Mouse (Mus musculus) large intestine, adult 2 months (tissue): ENCODE measurements around the gene Hydin. TPM values are rescaled to one million over a fixed set of nuclear protein-coding genes. Genes with fewer than 3 reads are reported as not detected.

Experiments used
- DNase-seq: peaks from one replicate; pipeline ENCODE4 v3.0.0-alpha.2; 2012; ENCODE audit warnings: low read depth, low spot score
- WGBS: fragments of 180-500 bp; shearing (Covaris S2); methylation state at CpG from one replicate; pipeline ENCODE4 v1.1.7; 2018; 5-methylcytosine and 5-hydroxymethylcytosine counted together
- polyA plus RNA-seq: library from polyadenylated mRNA; depleted of rRNA; stranded (reverse); fragments of >200 nt; gene quantifications from 2 replicates; pipeline ENCODE4 v1.2.3, GENCODE M21; 2012

Hydin gene
- polyA plus RNA-seq, 1 experiment = not detected

- DNase-seq = no peak
- WGBS = 73% methylated on average over 5 of the region's 5 CpGs
These were observed 152.9 kb downstream of the Hydin start for GRCm38 (mm10) chr8:110419711-110420110.

DNA sequence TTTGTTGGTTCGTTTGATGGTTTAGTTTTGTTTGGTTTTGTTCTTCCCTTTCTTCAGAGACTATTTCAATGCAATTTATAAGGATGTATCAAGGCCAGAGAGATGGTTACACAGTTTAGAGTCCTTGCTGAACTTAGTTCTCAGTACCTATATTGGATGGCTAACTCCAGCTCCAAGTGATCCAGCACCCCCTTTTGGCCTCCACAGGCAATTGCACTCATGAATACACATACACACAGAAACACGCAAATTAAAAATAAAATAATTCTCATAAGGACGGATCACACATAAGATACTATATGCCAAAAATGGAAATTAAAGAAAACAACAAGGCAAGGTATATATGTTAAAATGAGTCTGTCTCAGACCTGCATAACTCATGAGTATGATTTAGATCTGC lies 153.4 kb downstream of the Hydin start:
- no peak for DNase-seq
- 87% methylated on average over 3 of the region's 3 CpGs for WGBS

DNA sequence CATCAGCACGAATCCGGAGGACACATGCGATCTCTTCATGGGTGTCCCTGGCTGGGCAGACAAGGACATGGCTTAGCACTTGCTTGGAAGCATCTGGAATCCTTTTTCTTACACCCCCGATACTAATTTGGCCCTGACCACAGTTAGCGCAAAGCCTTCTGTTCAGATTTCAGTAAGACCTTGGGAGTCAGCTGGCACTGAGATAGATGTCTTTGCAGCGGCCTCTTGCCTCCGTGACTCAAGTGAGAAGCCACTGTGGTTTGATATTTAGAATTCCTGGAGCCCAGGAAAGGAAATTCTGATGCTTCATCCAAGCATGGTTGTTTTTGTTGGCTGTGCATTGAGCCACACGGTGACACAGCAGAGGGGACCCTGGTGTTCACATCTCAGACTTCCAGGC lies 157.4 kb downstream of the Hydin start:
- 87% methylated on average over 8 of the region's 8 CpGs for WGBS
- no peak for DNase-seq

DNA sequence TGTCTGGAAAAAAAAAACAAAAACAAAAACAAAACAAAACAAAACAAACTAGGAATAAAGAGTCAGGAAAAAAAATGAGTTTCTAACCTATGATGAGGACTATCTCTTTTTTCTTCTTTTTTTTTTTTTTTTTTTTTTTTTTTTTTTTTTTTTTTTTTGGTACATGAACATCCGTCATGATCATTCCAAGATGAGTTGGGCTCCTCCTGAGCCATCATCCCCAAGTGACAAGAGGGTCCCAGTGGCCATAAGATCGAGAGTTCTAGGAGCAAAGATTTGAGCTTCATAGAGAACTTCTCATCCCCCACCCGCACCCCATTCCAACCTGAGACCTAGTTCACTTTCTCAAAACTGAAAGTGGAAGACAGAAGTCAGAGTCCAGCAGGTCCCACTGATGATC lies 164.6 kb downstream of the Hydin start:
- 86% methylated on average over 3 of the region's 3 CpGs for WGBS

GRCm38 (mm10) chr8:110440528-110440927 lies 173.8 kb downstream of the Hydin start:
- WGBS = 65% methylated on average over 4 of the region's 4 CpGs
- no peak for DNase-seq

More for the DNA sequence above, 164.6 kb downstream of the Hydin start:
- DNase-seq = no peak

GRCm38 (mm10) chr8:110444276-110444675 lies 177.5 kb downstream of the Hydin start:
- WGBS = 62% methylated on average over 2 of the region's 2 CpGs
- no peak for DNase-seq

DNA sequence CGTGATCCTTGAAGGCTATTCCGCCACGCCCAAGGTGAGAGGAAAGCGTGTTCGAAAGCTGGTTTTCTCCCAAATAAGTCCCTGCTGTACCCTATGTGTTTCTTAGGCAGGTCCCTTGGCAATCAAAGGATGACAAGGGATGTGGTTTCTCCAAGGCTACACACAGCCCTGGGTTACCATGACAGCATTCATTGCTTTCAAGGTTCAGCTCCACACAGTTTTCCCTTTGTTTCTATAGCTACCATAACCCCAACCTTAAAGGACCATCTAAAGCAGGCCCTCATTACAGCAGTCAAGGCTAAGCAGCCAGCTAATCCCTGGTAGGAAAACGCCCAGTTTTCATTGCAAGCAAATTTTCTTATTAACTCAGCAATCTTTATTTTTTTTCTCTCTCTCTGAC lies 183.7 kb downstream of the Hydin start:
- no peak for DNase-seq
- WGBS = 87% methylated on average over 6 of the region's 6 CpGs

GRCm38 (mm10) chr8:110454466-110454865 lies 187.7 kb downstream of the Hydin start:
- DNase-seq = no peak
- 77% methylated on average over 4 of the region's 4 CpGs for WGBS

DNA sequence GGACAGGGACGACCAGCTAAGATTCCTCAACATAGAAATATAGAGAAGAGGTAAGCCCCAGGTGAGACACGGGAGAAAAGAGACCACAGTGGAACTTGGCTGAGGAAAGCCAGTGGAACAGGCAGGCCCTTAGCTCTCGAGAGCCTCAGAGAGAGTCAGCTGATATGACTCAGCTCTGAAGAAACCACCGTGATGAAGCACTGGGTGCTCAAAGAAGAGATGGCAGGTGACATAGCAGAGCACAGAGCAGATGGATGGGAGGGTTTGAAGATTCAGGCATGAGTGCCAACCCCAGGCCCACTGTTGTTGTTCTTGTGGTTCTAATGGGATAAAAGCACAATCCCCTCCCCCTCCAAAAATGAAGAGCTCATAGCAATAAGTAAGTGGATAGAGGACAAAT lies 190.6 kb downstream of the Hydin start:
- 68% methylated on average over 4 of the region's 4 CpGs for WGBS
- DNase-seq = no peak

- 80% methylated on average over 10 of the region's 10 CpGs for WGBS
These were observed 195.9 kb downstream of the Hydin start for GRCm38 (mm10) chr8:110462627-110463208.

DNA sequence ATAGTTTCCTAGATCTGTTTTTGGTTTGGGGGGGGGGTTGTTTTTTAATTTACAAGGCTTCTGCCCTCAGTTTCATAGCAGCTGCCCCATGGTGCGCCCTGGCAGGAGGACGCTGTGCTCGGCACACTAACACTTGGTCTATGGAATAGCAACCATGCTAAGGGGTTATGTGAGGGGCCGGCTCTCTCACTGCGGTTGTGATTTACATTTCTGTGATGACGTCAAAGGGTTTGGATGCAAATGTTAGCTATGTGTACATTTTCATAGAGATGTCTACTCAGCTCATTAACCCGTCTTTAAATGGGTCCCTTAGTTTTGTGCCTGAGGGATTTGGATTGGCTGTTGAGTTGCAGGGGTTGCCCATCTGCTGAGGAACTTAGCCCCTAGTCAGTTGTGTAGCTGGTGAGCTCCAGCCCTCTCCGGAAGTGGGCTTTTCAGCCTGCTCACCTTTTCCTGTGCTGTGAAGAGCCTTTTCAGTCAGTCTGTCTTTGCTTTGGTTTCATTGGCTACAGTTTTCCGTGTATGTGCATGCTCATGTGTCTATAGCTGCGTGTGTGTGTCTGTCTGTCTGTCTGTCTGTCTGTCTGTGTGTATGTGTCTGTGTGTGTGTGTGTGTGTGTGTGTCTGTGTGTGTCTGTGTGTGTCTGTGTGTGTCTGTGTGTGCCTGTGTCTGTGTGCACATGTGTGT lies 197.1 kb downstream of the Hydin start:
- DNase-seq = no peak
- WGBS = 82% methylated on average over 10 of the region's 10 CpGs

More at GRCm38 (mm10) chr8:110462627-110463208, 195.9 kb downstream of the Hydin start:
- DNase-seq = no peak

GRCm38 (mm10) chr8:110465606-110466005 lies 198.8 kb downstream of the Hydin start:
- no peak for DNase-seq
- WGBS = 78% methylated on average over 9 of the region's 9 CpGs

DNA sequence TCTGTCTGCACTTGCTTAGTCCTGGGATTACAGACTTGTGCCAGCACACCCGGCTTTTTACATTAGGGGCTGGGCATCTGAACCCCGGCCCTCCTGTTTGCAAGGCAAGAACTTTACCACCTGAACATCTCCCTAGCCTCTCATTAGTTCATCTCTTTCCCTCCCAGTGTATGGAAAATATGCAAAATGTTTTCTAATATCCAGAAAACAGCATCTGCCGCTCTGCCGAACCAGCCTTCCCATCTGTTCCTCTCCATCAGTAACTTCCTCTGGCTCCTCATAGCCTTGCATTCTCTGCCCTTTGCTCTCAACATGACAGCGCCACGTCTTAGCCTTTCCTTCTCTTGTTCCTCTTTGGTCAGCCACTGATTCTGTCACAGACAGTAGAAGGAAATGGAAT lies 210.5 kb downstream of the Hydin start:
- no peak for DNase-seq
- 77% methylated on average over 6 of the region's 6 CpGs for WGBS

GRCm38 (mm10) chr8:110478576-110478975 lies 211.8 kb downstream of the Hydin start:
- WGBS = 34% methylated on average over 6 of the region's 6 CpGs
- no peak for DNase-seq

GRCm38 (mm10) chr8:110479401-110479800 lies 212.6 kb downstream of the Hydin start:
- DNase-seq = no peak
- WGBS = 64% methylated on average over 12 of the region's 12 CpGs

DNA sequence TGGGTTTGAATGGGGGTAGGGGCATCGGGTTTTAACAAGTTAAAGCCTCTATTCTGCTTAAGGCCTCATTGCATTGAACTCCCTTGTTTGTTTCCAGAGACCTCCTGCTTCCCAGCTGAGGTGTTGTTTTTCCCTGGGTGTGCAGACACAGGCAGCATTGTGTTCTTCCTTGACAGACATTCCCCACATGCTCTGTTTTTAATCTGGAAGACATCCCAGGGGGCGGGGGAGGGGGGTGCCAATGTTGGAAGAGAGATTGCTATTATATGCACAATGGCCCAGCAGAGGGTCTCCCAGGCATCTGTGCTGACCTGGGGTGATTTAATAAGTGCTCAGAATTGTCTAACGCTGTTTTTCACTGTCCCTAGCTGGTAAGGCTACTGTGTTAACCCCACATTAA lies 215.5 kb downstream of the Hydin start:
- DNase-seq = no peak
- WGBS = 30% methylated on average over 3 of the region's 3 CpGs

DNA sequence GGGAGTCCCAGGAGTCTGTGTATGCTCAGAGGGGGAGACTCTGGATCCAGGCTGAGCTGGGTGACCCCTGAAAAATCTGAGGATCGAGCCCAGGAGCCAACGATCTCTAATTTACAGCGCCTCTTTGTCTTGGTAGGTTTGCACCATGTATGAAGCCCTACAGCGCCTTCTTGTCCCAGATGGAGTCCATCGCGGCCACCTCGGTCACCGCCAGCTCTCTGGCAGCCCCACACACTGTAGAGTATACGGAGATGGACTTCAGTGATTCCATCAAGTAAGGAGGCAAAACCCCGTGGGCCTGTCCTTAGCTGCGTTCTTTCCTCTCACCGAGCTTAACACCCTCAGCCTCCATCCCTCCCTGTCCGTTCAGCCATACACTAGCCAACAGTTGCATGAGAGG lies 218.5 kb downstream of the Hydin start:
- DNase-seq = no peak
- 91% methylated on average over 13 of the region's 13 CpGs for WGBS

GRCm38 (mm10) chr8:110486020-110486419 lies 219.2 kb downstream of the Hydin start:
- no peak for DNase-seq
- WGBS = 76% methylated on average over 13 of the region's 13 CpGs

- 95% methylated on average over 6 of the region's 6 CpGs for WGBS
- no peak for DNase-seq
These were observed 220.9 kb downstream of the Hydin start for GRCm38 (mm10) chr8:110487644-110488043.

DNA sequence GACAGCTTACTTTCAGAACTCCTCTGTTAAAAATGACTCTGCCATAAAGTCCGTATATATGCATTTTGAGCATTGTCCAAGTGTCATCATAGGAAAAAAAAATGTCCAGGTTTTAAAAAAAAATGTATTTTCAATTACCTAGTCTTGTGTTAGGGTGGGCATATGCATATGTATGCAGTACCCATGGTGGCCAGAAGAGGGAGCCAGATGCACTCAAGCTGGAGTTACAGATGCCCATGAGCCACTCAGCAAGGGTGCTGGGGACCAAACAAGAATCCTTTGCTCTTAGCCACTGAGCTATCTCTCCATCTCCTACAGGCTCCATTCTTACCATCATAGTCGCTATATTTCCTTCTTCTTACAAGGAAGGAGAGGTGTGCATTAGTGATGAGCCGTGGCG lies 222.6 kb downstream of the Hydin start:
- 79% methylated on average over 4 of the region's 4 CpGs for WGBS
- DNase-seq = no peak

DNA sequence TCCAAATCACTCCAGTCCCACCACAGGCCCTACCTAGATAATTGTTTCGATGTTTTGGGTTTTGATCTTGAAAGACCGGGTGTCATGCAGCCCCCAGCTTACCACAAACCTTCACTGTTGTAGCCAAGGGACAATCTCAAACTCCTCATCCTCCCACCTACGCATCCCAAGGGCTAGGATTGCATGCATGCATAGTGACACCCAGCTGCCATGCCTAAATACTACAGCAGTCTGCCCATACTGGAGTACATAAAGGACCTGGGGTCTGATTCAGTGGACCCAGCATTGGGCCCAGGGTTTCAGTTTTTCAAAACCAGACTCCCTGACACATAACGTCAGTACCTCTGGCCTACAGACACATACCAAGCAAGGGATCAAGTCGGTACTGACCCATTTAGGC lies 224.3 kb downstream of the Hydin start:
- WGBS = 90% methylated on average over 5 of the region's 5 CpGs
- no peak for DNase-seq

DNA sequence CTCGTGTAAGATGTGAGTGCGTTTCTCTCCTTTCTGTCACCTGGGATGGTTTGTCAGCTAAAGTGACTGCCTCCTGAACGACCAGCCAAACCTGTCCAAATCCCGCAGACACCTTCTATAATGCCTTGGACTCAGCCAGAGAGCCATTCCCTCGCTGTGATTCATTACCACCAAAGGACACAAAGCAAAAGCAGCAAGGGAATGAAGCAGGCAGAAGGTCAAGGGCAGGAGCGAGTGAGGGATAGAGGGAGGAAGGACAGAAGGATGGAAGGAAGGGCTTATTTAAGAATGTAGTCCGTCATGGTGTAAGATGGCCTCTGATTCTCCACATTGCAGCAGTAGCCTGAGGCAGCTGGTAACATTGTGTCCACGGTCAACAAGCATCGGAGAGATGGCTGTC lies 229.5 kb downstream of the Hydin start:
- 66% methylated on average over 9 of the region's 9 CpGs for WGBS

More for the DNA sequence above, 229.5 kb downstream of the Hydin start:
- no peak for DNase-seq
